Mouse (Mus musculus) forebrain, embryonic 11.5 days (tissue): ENCODE measurements at regions not wholly inside any gene's neighbourhood (a gene's known extent, or its start where the extent isn't known, plus 50 kb on each side); places are given as distances from the start of the nearest gene placed in this dataset.

Source experiments
- ATAC-seq: fragments of 200-750 bp; cut with Nextera tagmentation; replicated peaks from 2 replicates; pipeline ENCODE4 v1.8.0; 2017; ENCODE audit warnings: moderate TSS enrichment; ENCODE audit not compliant: low FRiP score
- DNase-seq: peaks from one replicate; pipeline ENCODE4 v3.0.0-alpha.2; 2017; ENCODE audit warnings: low spot score
- H3K27ac ChIP-seq: fragments of 300-500 bp; sonication (generic); 2 replicates; pipeline ENCODE4 v1.5.1; 2014; ENCODE audit warnings: low read depth, low read length
- H3K27me3 ChIP-seq: fragments of 300-500 bp; sonication (generic); 2 replicates; pipeline ENCODE4 v1.6.1; 2014; ENCODE audit warnings: mild to moderate bottlenecking, low read length, mixed read lengths; ENCODE audit not compliant: control insufficient read depth, insufficient read depth
- H3K36me3 ChIP-seq: fragments of 300-500 bp; sonication (generic); 2 replicates; pipeline ENCODE4 v1.6.1; 2014; ENCODE audit warnings: mild to moderate bottlenecking, low read length, moderate library complexity, mixed read lengths; ENCODE audit not compliant: control insufficient read depth, insufficient read depth
- H3K4me1 ChIP-seq: fragments of 300-500 bp; sonication (generic); replicated peaks from 2 replicates; pipeline ENCODE4 v1.6.1; 2014; ENCODE audit warnings: low read length, mixed read lengths; ENCODE audit not compliant: control insufficient read depth, insufficient read depth
- H3K4me2 ChIP-seq: fragments of 300-500 bp; sonication (generic); 2 replicates; pipeline ENCODE4 v1.6.1; 2014; ENCODE audit warnings: low read depth, mild to moderate bottlenecking, low read length, moderate library complexity, mixed read lengths; ENCODE audit not compliant: severe bottlenecking
- H3K4me3 ChIP-seq: fragments of 300-500 bp; sonication (generic); 2 replicates; pipeline ENCODE4 v1.5.1; 2014; ENCODE audit warnings: low read depth, low read length
- H3K9ac ChIP-seq: fragments of 300-500 bp; sonication (generic); 2 replicates; pipeline ENCODE4 v1.6.1; 2014; ENCODE audit warnings: low read length
- H3K9me3 ChIP-seq: fragments of 300-500 bp; sonication (generic); 2 replicates; pipeline ENCODE4 v1.6.1; 2016; ENCODE audit warnings: low read length, mixed read lengths; ENCODE audit not compliant: control insufficient read depth
- WGBS: fragments of 180-500 bp; shearing (Covaris S2); extraction: QIAGEN DNeasy Blood & Tissue Kit; methylation state at CpG from one replicate; pipeline ENCODE4 v1.1.7; 2014; 5-methylcytosine and 5-hydroxymethylcytosine counted together

GRCm38 (mm10) chr6:135559501-135559907 is 197.2 kb downstream of the Emp1 start:
- Histone ChIP-seq H3K4me3 (no peak overlapping the region), H3K9me3 (no peaks in the 10 kb centered on the region), H3K4me2 (no peak overlapping the region), H3K27me3 (no peaks in the 10 kb centered on the region), H3K9ac (no peak overlapping the region), H3K4me1 (no peaks in the 10 kb centered on the region), H3K36me3 (no peaks in the 10 kb centered on the region), H3K27ac (no peak overlapping the region)
- DNase-seq: peak; percentile 64
- WGBS: 79% methylated on average over 5 of the region's 5 CpGs
- ATAC-seq: peak; percentile 71

GRCm38 (mm10) chr6:135562267-135562666 is 199.9 kb downstream of the Emp1 start:
- H3K9me3 ChIP-seq: no peaks in the 10 kb centered on the region
- ATAC-seq (no peak), DNase-seq (no peak)
- H3K9ac ChIP-seq: no peak overlapping the region
- no peak overlapping the region for H3K4me3 ChIP-seq
- H3K27ac ChIP-seq: no peak overlapping the region
- no peak overlapping the region for H3K4me2 ChIP-seq
- no peaks in the 10 kb centered on the region for H3K36me3 ChIP-seq
- H3K4me1 ChIP-seq: no peaks in the 10 kb centered on the region
- WGBS: 92% methylated on average over 2 of the region's 2 CpGs
- H3K27me3 ChIP-seq: no peaks in the 10 kb centered on the region

GRCm38 (mm10) chr6:135563766-135564165 is 201.4 kb downstream of the Emp1 start:
- ATAC-seq (no peak), DNase-seq (no peak)
- Histone ChIP-seq H3K27me3 (no peaks in the 10 kb centered on the region), H3K4me3 (no peak overlapping the region), H3K27ac (no peak overlapping the region), H3K36me3 (no peaks in the 10 kb centered on the region), H3K9me3 (no peaks in the 10 kb centered on the region), H3K9ac (no peak overlapping the region), H3K4me1 (no peaks in the 10 kb centered on the region), H3K4me2 (no peak overlapping the region)

DNA sequence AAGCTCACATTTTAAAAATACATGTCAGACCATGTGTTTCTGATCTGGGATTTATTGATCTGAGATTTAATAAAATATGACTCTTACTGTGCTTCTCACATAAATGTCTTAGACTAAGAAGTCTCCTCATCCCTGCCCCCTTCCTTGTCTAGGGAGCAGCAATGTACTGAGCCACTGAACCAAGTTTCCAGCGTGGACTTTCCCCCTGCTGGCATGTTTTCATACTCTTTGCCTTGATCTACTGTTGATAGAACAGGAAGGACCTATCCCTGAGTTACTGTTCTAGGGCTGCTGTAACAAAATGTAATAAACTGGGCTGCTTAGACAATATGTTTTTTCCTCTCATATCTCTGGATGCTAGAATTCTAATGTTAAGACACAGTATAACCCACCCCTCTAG is 206.7 kb downstream of the Emp1 start:
- Histone ChIP-seq H3K9ac (no peak overlapping the region), H3K4me1 (no peaks in the 10 kb centered on the region), H3K36me3 (no peaks in the 10 kb centered on the region), H3K4me3 (no peak overlapping the region), H3K9me3 (no peaks in the 10 kb centered on the region), H3K27ac (no peak overlapping the region), H3K4me2 (no peak overlapping the region), H3K27me3 (no peaks in the 10 kb centered on the region)
- DNase-seq (no peak), ATAC-seq (no peak)
- WGBS: 71% methylated on average over 1 of the region's 1 CpGs

DNA sequence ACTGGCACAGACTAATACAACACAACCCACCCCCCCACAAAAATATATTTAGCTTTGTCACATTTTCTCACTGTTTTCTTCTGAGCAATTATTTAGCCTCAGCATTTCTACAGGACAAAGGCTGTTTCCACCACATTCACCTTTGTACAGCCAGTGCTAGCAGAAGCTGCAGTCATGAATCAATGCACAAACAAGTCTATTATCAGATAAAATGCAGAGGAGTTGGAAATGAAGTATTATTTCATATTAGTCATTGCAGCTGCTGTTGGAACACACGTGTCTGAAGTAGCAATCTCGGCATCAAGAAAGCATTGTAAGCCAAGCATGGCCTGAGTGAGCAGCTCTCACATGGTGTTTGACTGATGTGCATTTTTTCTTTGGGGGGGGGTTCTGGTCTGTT is 212.9 kb downstream of the Emp1 start:
- no peak overlapping the region for H3K27ac ChIP-seq
- no peaks in the 10 kb centered on the region for H3K27me3 ChIP-seq
- H3K9ac ChIP-seq: no peak overlapping the region
- no peaks in the 10 kb centered on the region for H3K36me3 ChIP-seq
- DNase-seq (no peak), ATAC-seq (no peak)
- no peaks in the 10 kb centered on the region for H3K4me1 ChIP-seq
- 83% methylated on average over 2 of the region's 2 CpGs for WGBS
- no peak overlapping the region for H3K4me2 ChIP-seq
- no peak overlapping the region for H3K4me3 ChIP-seq
- no peaks in the 10 kb centered on the region for H3K9me3 ChIP-seq

- H3K4me3 ChIP-seq: no peak overlapping the region
- no peaks in the 10 kb centered on the region for H3K36me3 ChIP-seq
- no peaks in the 10 kb centered on the region for H3K27me3 ChIP-seq
- H3K27ac ChIP-seq: no peak overlapping the region
- H3K4me1 ChIP-seq: no peaks in the 10 kb centered on the region
- H3K9ac ChIP-seq: no peak overlapping the region
- WGBS: 64% methylated on average over 8 of the region's 8 CpGs
- peak; percentile 35 for DNase-seq
- ATAC-seq: no peak; the same call in 1 of the 2 replicates
- H3K9me3 ChIP-seq: no peaks in the 10 kb centered on the region
- no peak overlapping the region for H3K4me2 ChIP-seq
Observed at GRCm38 (mm10) chr6:135578728-135579127, 216.4 kb downstream of the Emp1 start.

GRCm38 (mm10) chr6:135582567-135582966 is 220.2 kb downstream of the Emp1 start:
- 58% methylated on average over 2 of the region's 2 CpGs for WGBS
- Histone ChIP-seq H3K9me3 (no peaks in the 10 kb centered on the region), H3K27me3 (no peaks in the 10 kb centered on the region), H3K4me1 (no peaks in the 10 kb centered on the region), H3K4me2 (no peak overlapping the region), H3K36me3 (no peaks in the 10 kb centered on the region), H3K9ac (no peak overlapping the region), H3K4me3 (no peak overlapping the region), H3K27ac (no peak overlapping the region)
- no peak for ATAC-seq
- no peak for DNase-seq

- H3K27ac ChIP-seq: no peak overlapping the region
- ATAC-seq: no peak
- H3K4me1 ChIP-seq: no peaks in the 10 kb centered on the region
Observed at GRCm38 (mm10) chr6:135584782-135585181, 222.4 kb downstream of the Emp1 start.

GRCm38 (mm10) chr6:135590084-135590483 is 227.7 kb downstream of the Emp1 start:
- H3K27me3 ChIP-seq: no peaks in the 10 kb centered on the region
- no peaks in the 10 kb centered on the region for H3K9me3 ChIP-seq
- no peak overlapping the region for H3K27ac ChIP-seq
- ATAC-seq (no peak), DNase-seq (no peak)
- no peak overlapping the region for H3K4me2 ChIP-seq
- no peaks in the 10 kb centered on the region for H3K4me1 ChIP-seq
- H3K4me3 ChIP-seq: no peak overlapping the region
- no peaks in the 10 kb centered on the region for H3K36me3 ChIP-seq
- H3K9ac ChIP-seq: no peak overlapping the region

More at GRCm38 (mm10) chr6:135584782-135585181, 222.4 kb downstream of the Emp1 start:
- WGBS: 69% methylated on average over 2 of the region's 2 CpGs
- Histone ChIP-seq H3K9ac (no peak overlapping the region), H3K9me3 (no peaks in the 10 kb centered on the region), H3K27me3 (no peaks in the 10 kb centered on the region), H3K4me3 (no peak overlapping the region), H3K36me3 (no peaks in the 10 kb centered on the region), H3K4me2 (no peak overlapping the region)
- DNase-seq: no peak
